Mouse (Mus musculus): ENCODE results near the gene Nub1.

GRCm38 (mm10) chr5:24719852-24720251 is 34.5 kb downstream of the Nub1 start:
- TF ChIP-seq POLR2A (IDR thresholded peaks at IDR 0.05; ENCODE audit: low read depth, low read length) (no peak), CTCF (IDR thresholded peaks at IDR 0.05; ENCODE audit: extremely low read depth, insufficient read length, insufficient replicate concordance, low read depth, low read length) (no peak)
